Mouse (Mus musculus) heart, adult 2 months (tissue): ENCODE measurements around the gene Pank4. TPM values are rescaled to one million over a fixed set of nuclear protein-coding genes. Genes with fewer than 3 reads are reported as not detected.

Source experiments
- DNase-seq, 2 experiments: peaks; one replicate each; pipeline ENCODE4 v3.0.0; 2021
- H3K27ac ChIP-seq: fragments of 200-600 bp; 2 replicates; pipeline ENCODE4 v1.8.1; 2022
- H3K27me3 ChIP-seq: fragments of 200-500 bp; 2 replicates; pipeline ENCODE4 v1.6.1; 2012; ENCODE audit warnings: mild to moderate bottlenecking, low read length, inconsistent platforms, mixed read lengths; ENCODE audit not compliant: control insufficient read depth, insufficient read depth
- H3K36me3 ChIP-seq: fragments of 200-500 bp; 2 replicates; pipeline ENCODE4 v1.6.1; 2012; ENCODE audit warnings: low read length, inconsistent platforms; ENCODE audit not compliant: control insufficient read depth, insufficient read depth
- H3K4me1 ChIP-seq: fragments of 200-500 bp; 2 replicates; pipeline ENCODE4 v1.6.1; 2011; ENCODE audit warnings: low read length; ENCODE audit not compliant: control insufficient read depth, insufficient read depth
- H3K4me3 ChIP-seq: fragments of 200-600 bp; 2 replicates; pipeline ENCODE4 v1.8.1; 2022
- H3K79me2 ChIP-seq: fragments of 200-500 bp; replicated peaks from 2 replicates; pipeline ENCODE4 v1.6.1; 2012; ENCODE audit warnings: mild to moderate bottlenecking, inconsistent platforms, low read length, moderate library complexity, mixed read lengths; ENCODE audit not compliant: control insufficient read depth, insufficient read depth
- H3K9ac ChIP-seq: fragments of 200-500 bp; 2 replicates; pipeline ENCODE4 v1.6.1; 2012; ENCODE audit warnings: low read depth, mild to moderate bottlenecking, control low read depth, inconsistent platforms, low read length, mixed read lengths
- CTCF ChIP-seq: fragments of 200-600 bp; IDR thresholded peaks from 2 replicates; pipeline ENCODE4 v1.8.1; 2022; ENCODE audit warnings: antibody characterized with exemption, mild to moderate bottlenecking, moderate library complexity
- EP300 ChIP-seq: fragments of 200-500 bp; IDR thresholded peaks from 2 replicates; pipeline ENCODE4 v1.6.1; 2011; ENCODE audit warnings: low read depth, low read length, control low read depth; ENCODE audit not compliant: insufficient read depth
- POLR2A ChIP-seq: fragments of 200-500 bp; IDR thresholded peaks from 2 replicates; pipeline ENCODE4 v1.6.1; 2011; ENCODE audit warnings: mild to moderate bottlenecking, low read depth, low read length, control low read depth; ENCODE audit not compliant: insufficient read depth
- WGBS: fragments of 180-500 bp; shearing (Covaris S2); methylation state at CpG from one replicate; pipeline ENCODE4 v1.1.7; 2018; 5-methylcytosine and 5-hydroxymethylcytosine counted together
- intact Hi-C: fragments of 180-260 bp; cut with DNase I; formaldehyde crosslinking; loops from one replicate; pipeline ENCODE4 v1.15.1; 2025
- polyA plus RNA-seq: library from polyadenylated mRNA; depleted of rRNA; stranded (reverse); fragments of >200 nt; gene quantifications from 2 replicates; pipeline ENCODE4 v1.2.3, GENCODE M21; 2012; rRNA removed
- total RNA-seq, 2 experiments: library from RNA; stranded (reverse); gene quantifications; 2 replicates each; pipeline ENCODE4 v1.2.3; 2021

The Pank4 gene
- total and polyA plus RNA-seq, 3 experiments = 40.7 to 59.6 (median 43.9) TPM

DNA sequence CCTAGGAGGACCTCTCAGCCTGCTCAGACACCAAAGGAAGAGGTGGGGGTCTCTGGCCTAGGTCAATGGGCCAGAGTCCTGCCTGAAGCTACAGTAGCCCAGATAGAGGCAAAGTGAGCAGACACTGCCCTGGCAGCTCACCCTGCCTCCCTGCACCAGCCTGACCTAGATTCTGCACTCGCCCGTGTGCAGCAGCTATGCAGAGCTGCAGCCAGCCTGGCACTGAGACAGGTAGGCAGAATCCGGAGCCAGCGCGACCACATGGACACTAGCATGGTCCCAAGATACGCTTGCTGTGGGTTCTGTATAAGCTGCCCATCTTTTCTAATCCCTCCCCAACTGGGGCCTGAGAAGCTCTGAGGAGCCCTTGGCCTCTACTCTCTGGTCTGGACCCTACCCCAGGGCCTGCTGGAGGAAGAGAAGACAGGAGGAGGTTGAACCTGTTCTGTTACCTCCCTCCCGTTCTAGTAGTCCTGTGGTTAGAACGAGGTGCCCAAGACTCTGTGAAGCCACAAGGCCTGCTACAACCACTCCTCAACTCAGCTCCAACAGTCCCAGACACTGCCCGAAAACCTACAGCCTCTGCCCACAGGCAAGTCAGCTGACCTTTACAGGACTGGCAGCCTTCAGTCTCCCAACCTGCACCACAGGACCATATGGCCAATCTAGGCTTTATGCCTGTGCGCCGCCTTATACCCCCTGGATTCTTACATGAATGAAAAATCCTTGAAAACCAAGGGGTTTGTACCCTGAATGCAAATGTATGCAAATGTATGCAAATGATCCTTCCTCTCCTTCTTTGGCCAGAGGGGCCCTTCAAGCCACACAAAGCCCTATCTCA, 60.5 kb downstream of the Pank4 start:
- DNase-seq = no peak
- Histone ChIP-seq H3K27me3 (peaks cover 1% of the 10 kb centered on the region; the same call in 1 of the 2 replicates), H3K4me1 (no peaks in the 10 kb centered on the region), H3K4me3 (no peak overlapping the region), H3K27ac (no peak overlapping the region), H3K36me3 (no peaks in the 10 kb centered on the region), H3K79me2 (no peaks in the 10 kb centered on the region), H3K9ac (no peak overlapping the region)
- whole genome bisulfite sequencing = 82% methylated on average over 11 of the region's 11 CpGs
- TF ChIP-seq POLR2A = no peak
- TF ChIP-seq CTCF = no peak
- TF ChIP-seq EP300 = no peak
- intact Hi-C loops = no loop called here

Other genes starting within 250 kb of the Pank4 start
- gene Ttc34, start 126.7 kb upstream of the Pank4 start, total RNA-seq = under 1 TPM; 0.09 to 0.10 TPM
- gene Ttc34, start 126.7 kb upstream of the Pank4 start, polyA plus RNA-seq = 0.12 and 0.31 TPM in 2 replicates
- gene Mmel1, start 94.5 kb upstream of the Pank4 start, total RNA-seq = not detected
- gene Mmel1, start 94.5 kb upstream of the Pank4 start, polyA plus RNA-seq = 0.16 TPM in 1 of 2 replicates, not detected in the other
- 10 to 100 TPM; 77.1 to 95.9 TPM for gene Fam213b, start 65.0 kb upstream of the Pank4 start, total RNA-seq
- gene Fam213b, start 65.0 kb upstream of the Pank4 start, polyA plus RNA-seq = 77.3 and 110 TPM in 2 replicates
- gene Tnfrsf14, start 35.6 kb upstream of the Pank4 start, total RNA-seq = 1 to 10 TPM; 6.1 to 7.0 TPM
- gene Tnfrsf14, start 35.6 kb upstream of the Pank4 start, polyA plus RNA-seq = 16.1 and 18.8 TPM in 2 replicates
- not detected for gene Hes5, start 3.2 kb upstream of the Pank4 start, total RNA-seq
- gene Hes5, start 3.2 kb upstream of the Pank4 start, polyA plus RNA-seq = 0.10 TPM in 1 of 2 replicates, not detected in the other
- not detected for gene Plch2, start 92.7 kb downstream of the Pank4 start, total RNA-seq
- 0.06 and 1.1 TPM in 2 replicates for gene Plch2, start 92.7 kb downstream of the Pank4 start, polyA plus RNA-seq
- 10 to 100 TPM; 18.4 to 19.4 TPM for gene Pex10, start 102.9 kb downstream of the Pank4 start, total RNA-seq
- gene Pex10, start 102.9 kb downstream of the Pank4 start, polyA plus RNA-seq = 26.5 and 26.7 TPM in 2 replicates
- 10 to 100 TPM; 67.6 to 74.7 TPM for gene Rer1, start 122.3 kb downstream of the Pank4 start, total RNA-seq
- gene Rer1, start 122.3 kb downstream of the Pank4 start, polyA plus RNA-seq = 54.7 and 102 TPM in 2 replicates
- 1 to 10 TPM; 1.1 to 1.3 TPM for gene Morn1, start 122.5 kb downstream of the Pank4 start, total RNA-seq
- 2.5 and 2.6 TPM in 2 replicates for gene Morn1, start 122.5 kb downstream of the Pank4 start, polyA plus RNA-seq